Mouse (Mus musculus) limb, embryonic 10.5 days (tissue): ENCODE data around the gene Snhg11. TPM values are rescaled to one million over a fixed set of nuclear protein-coding genes. Genes with fewer than 3 reads are reported as not detected.

Experiments
- DNase-seq: peaks from one replicate; pipeline ENCODE4 v3.0.0-alpha.2; 2017; ENCODE audit warnings: low spot score
- H3K27ac ChIP-seq: fragments of 300-500 bp; sonication (generic); 2 replicates; pipeline ENCODE4 v1.5.1; 2016; ENCODE audit warnings: mild to moderate bottlenecking
- H3K27me3 ChIP-seq: fragments of 300-500 bp; sonication (generic); 2 replicates; pipeline ENCODE4 v1.6.1; 2016; ENCODE audit warnings: low read depth, mild to moderate bottlenecking; ENCODE audit not compliant: poor library complexity, severe bottlenecking
- H3K36me3 ChIP-seq: fragments of 300-500 bp; sonication (generic); 2 replicates; pipeline ENCODE4 v1.6.1; 2016; ENCODE audit warnings: mild to moderate bottlenecking, moderate library complexity
- H3K4me1 ChIP-seq: fragments of 300-500 bp; sonication (generic); 2 replicates; pipeline ENCODE4 v1.6.1; 2016
- H3K4me3 ChIP-seq: fragments of 300-500 bp; sonication (generic); 2 replicates; pipeline ENCODE4 v1.5.1; 2016; ENCODE audit warnings: mild to moderate bottlenecking, moderate library complexity
- H3K9me3 ChIP-seq: fragments of 300-500 bp; sonication (generic); replicated peaks from 2 replicates; pipeline ENCODE4 v1.6.1; 2016; ENCODE audit warnings: mild to moderate bottlenecking
- WGBS: fragments of 180-500 bp; shearing (Covaris S2); methylation state at CpG from one replicate; pipeline ENCODE4 v1.1.7; 2016; 5-methylcytosine and 5-hydroxymethylcytosine counted together
- polyA plus RNA-seq: library from polyadenylated mRNA; unstranded; fragments of >200 nt; fragmentation: Nextera tagmentation; extraction: Ambion mirVana; gene quantifications from 2 replicates; pipeline ENCODE4 v1.2.1, GENCODE M21; 2016

The Snhg11 gene
- polyA plus RNA-seq, 1 experiment from 2014 or later: 7.0 TPM

DNA sequence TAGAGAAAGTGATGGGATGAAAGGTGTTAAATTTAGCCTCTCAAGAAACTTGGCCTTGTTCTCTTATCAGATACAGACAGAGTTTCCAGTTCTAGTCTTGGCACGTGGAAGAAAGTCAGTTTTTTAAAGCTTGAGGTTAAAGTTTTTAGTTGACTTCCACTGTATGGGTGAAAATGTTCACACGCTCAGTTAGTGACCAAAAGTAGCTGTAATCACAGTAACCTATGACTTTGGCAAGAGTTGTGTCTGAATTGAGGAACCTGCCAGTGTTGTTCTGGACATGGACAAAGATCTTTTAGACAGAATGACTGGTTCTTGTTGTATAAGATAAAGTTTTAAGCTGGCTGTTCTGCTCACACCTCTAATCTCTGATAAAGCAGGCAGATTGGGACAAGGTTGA, 37.8 kb downstream of the Snhg11 start:
- Histone ChIP-seq H3K27me3 (no peaks in the 10 kb centered on the region), H3K36me3 (no peaks in the 10 kb centered on the region), H3K4me3 (no peak overlapping the region), H3K27ac (no peak overlapping the region), H3K9me3 (no peaks in the 10 kb centered on the region), H3K4me1 (peaks cover 19% of the 10 kb centered on the region)
- 89% methylated on average over 2 of the region's 2 CpGs for WGBS
- no peak for DNase-seq

- DNase-seq: no peak
- Histone ChIP-seq H3K9me3 (no peaks in the 10 kb centered on the region), H3K27me3 (no peaks in the 10 kb centered on the region), H3K4me1 (peaks cover 6% of the 10 kb centered on the region), H3K27ac (no peak overlapping the region), H3K4me3 (no peak overlapping the region), H3K36me3 (no peaks in the 10 kb centered on the region)
- 86% methylated on average over 1 of the region's 1 CpGs for WGBS
These were observed 40.4 kb downstream of the Snhg11 start for GRCm38 (mm10) chr2:158415826-158416225.

DNA sequence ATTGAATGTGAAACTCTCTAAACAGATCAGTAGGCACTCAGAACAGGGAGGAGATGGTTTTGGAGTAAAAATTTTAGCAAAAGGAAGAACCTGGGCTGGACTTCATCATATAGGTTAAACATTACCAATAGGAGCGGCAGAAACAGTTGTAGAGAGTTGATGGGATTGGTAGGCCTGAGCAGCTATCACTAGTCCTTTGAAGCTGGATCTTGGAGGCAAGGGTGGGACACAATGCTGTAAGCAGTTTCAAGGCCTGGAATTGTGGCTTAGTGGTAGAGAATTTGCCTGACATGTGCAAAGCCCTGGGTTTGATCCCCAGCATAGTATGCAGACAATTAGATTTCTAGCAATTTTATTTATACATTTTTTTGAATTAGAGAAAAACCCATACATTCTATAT, 43.2 kb downstream of the Snhg11 start:
- Histone ChIP-seq H3K27ac (no peak overlapping the region), H3K4me3 (no peak overlapping the region), H3K36me3 (peaks cover 15% of the 10 kb centered on the region), H3K9me3 (no peaks in the 10 kb centered on the region), H3K27me3 (no peaks in the 10 kb centered on the region), H3K4me1 (no peaks in the 10 kb centered on the region)
- 96% methylated on average over 1 of the region's 1 CpGs for WGBS
- DNase-seq: no peak

Other genes with a start within 250 kb of the Snhg11 start
- gene Tgm2, start 229.2 kb upstream of the Snhg11 start, polyA plus RNA-seq: 3.7 and 5.5 TPM in 2 replicates
- gene D630003M21Rik, start 146.4 kb upstream of the Snhg11 start, polyA plus RNA-seq: 1.2 and 3.3 TPM in 2 replicates
- gene Bpi, start 117.5 kb upstream of the Snhg11 start, polyA plus RNA-seq: not detected in 2 replicates
- 1.9 and 3.9 TPM in 2 replicates for gene Lbp, start 69.1 kb upstream of the Snhg11 start, polyA plus RNA-seq
- 10.7 and 12.6 TPM in 2 replicates for gene Ralgapb, start 34.2 kb downstream of the Snhg11 start, polyA plus RNA-seq
- gene Adig, start 127.0 kb downstream of the Snhg11 start, polyA plus RNA-seq: 0.35 TPM in 1 of 2 replicates, not detected in the other
- 0.16 TPM in 1 of 2 replicates, not detected in the other for gene Arhgap40, start 137.2 kb downstream of the Snhg11 start, polyA plus RNA-seq
- gene Slc32a1, start 235.1 kb downstream of the Snhg11 start, polyA plus RNA-seq: not detected in 2 replicates
- gene Actr5, start 249.2 kb downstream of the Snhg11 start, polyA plus RNA-seq: 13.8 and 16.2 TPM in 2 replicates